Mouse (Mus musculus): ENCODE data around the gene Bola3. TPM values are rescaled to one million over a fixed set of nuclear protein-coding genes. Genes with fewer than 3 reads are reported as not detected.
A peak's percentile ranks its signal among the peaks of the same experiment; 100 is the strongest.

Gene Bola3
- polyA plus RNA-seq, 2 experiments, result 55.1 to 129 TPM

DNA sequence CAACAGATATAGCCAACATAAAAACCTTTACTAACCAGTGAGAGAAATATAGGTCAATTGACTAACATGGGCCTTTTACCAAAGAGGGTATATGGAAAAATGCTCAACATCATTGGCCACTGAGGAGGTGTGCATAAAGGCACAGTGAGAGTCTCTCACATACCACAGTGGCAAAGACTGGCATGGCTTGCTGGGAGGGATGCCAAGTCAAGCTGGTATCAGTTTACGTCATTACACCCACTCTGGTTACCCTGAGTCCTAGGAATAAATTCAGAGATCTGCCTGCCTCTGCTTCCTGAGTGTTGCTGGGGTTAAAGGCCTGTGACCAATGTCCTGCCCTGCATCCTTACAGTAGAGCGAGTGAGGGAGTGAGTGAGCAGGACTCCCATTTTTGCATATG lies 47.8 kb downstream of the Bola3 start:
- Histone ChIP-seq H3K36me3 (ENCODE audit: control insufficient read depth, insufficient read depth, low read length) (peaks cover 77% of the 10 kb centered on the region), H3K4me3 (replicated peaks; ENCODE audit: low read length) (no peak overlapping the region), H3K27ac (replicated peaks; ENCODE audit: low read depth, low read length) (no peak overlapping the region), H3K4me1 (ENCODE audit: control insufficient read depth, insufficient read depth, low read length) (peaks cover 7% of the 10 kb centered on the region; the same call in 1 of the 2 replicates), H3K27me3 (ENCODE audit: control insufficient read depth, insufficient read depth, low read length) (no peaks in the 10 kb centered on the region), H3K9ac (ENCODE audit: low read depth, low read length, severe bottlenecking) (no peak overlapping the region), H3K4me2 (replicated peaks; ENCODE audit: low read depth, low read length, severe bottlenecking) (no peak overlapping the region), H3K9me3 (ENCODE audit: control insufficient read depth, low read length) (no peaks in the 10 kb centered on the region)
- WGBS, result 100% methylated on average over 2 of the region's 2 CpGs
- no peak for ATAC-seq (ENCODE audit: low FRiP score, low read depth)
- no peak for DNase-seq (ENCODE audit: low spot score)
- no peak for TF ChIP-seq POLR2A (IDR thresholded peaks at IDR 0.05; ENCODE audit: borderline replicate concordance, extremely low read depth, insufficient read depth, insufficient read length)

DNA sequence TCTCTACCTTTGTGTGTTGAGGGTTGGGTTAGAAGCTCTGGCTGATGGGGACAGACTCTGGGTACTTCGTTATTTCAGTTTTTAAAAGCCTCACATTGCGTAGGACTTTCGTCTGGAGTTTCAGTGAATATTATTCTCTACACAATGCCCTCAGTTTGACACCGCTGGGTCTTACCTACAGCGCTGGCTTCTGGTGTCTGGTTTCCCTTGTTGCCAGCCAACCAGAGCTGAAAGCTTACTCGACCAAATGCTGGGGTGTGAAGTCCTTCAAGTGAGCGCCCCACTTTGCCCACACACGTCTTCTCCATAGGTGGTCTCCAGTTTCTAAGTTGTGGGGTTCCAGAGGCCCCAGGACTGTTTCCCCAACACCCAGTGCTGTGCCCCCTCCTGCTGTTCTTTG lies 48.8 kb downstream of the Bola3 start:
- WGBS, result 58% methylated on average over 8 of the region's 8 CpGs
- Histone ChIP-seq H3K4me1 (ENCODE audit: control insufficient read depth, insufficient read depth, low read length) (no peaks in the 10 kb centered on the region; the same call in 1 of the 2 replicates), H3K27me3 (ENCODE audit: control insufficient read depth, insufficient read depth, low read length) (no peaks in the 10 kb centered on the region), H3K4me3 (replicated peaks; ENCODE audit: low read length) (no peak overlapping the region), H3K4me2 (replicated peaks; ENCODE audit: low read depth, low read length, severe bottlenecking) (no peak overlapping the region), H3K9ac (ENCODE audit: low read depth, low read length, severe bottlenecking) (no peak overlapping the region), H3K36me3 (ENCODE audit: control insufficient read depth, insufficient read depth, low read length) (peaks cover 81% of the 10 kb centered on the region), H3K27ac (replicated peaks; ENCODE audit: low read depth, low read length) (peak overlapping the region; percentile 21; the same call in 1 of the 2 replicates), H3K9me3 (ENCODE audit: control insufficient read depth, low read length) (no peaks in the 10 kb centered on the region)
- no peak for ATAC-seq (ENCODE audit: low FRiP score, low read depth)
- DNase-seq (ENCODE audit: low spot score), result no peak
- TF ChIP-seq POLR2A (IDR thresholded peaks at IDR 0.05; ENCODE audit: borderline replicate concordance, extremely low read depth, insufficient read depth, insufficient read length), result no peak

DNA sequence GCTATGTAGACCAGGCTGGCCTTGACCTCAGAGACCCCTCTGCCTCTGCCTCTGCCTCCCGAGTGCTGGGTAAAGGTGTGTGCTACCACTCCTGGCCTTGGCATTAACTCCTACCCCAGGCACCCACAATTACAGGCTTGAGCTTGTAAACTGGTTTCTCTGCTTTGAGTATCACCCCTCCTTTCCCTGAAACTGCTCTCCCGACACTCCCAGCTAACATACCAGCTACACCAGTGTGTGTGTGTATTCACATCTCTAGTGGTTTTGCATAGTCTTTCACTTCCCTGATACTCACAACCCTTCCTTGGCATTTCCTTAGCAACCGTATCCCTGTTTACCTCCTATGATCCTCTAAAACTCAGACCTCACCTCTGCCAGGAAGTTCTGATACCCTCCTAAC lies 50.8 kb downstream of the Bola3 start:
- H3K9me3 ChIP-seq (ENCODE audit: control insufficient read depth, low read length), result no peaks in the 10 kb centered on the region
- H3K36me3 ChIP-seq (ENCODE audit: control insufficient read depth, insufficient read depth, low read length), result peaks cover 82% of the 10 kb centered on the region
- no peak for DNase-seq (ENCODE audit: low spot score)
- no peak overlapping the region for H3K4me3 ChIP-seq (replicated peaks; ENCODE audit: low read length)
- no peak for ATAC-seq (ENCODE audit: low FRiP score, low read depth)
- no peak overlapping the region for H3K4me2 ChIP-seq (replicated peaks; ENCODE audit: low read depth, low read length, severe bottlenecking)
- WGBS, result 72% methylated on average over 3 of the region's 3 CpGs
- no peaks in the 10 kb centered on the region for H3K27me3 ChIP-seq (ENCODE audit: control insufficient read depth, insufficient read depth, low read length)
- no peak overlapping the region for H3K27ac ChIP-seq (replicated peaks; ENCODE audit: low read depth, low read length)
- no peaks in the 10 kb centered on the region for H3K4me1 ChIP-seq (ENCODE audit: control insufficient read depth, insufficient read depth, low read length)
- H3K9ac ChIP-seq (ENCODE audit: low read depth, low read length, severe bottlenecking), result no peak overlapping the region
- no peak for TF ChIP-seq POLR2A (IDR thresholded peaks at IDR 0.05; ENCODE audit: borderline replicate concordance, extremely low read depth, insufficient read depth, insufficient read length)

DNA sequence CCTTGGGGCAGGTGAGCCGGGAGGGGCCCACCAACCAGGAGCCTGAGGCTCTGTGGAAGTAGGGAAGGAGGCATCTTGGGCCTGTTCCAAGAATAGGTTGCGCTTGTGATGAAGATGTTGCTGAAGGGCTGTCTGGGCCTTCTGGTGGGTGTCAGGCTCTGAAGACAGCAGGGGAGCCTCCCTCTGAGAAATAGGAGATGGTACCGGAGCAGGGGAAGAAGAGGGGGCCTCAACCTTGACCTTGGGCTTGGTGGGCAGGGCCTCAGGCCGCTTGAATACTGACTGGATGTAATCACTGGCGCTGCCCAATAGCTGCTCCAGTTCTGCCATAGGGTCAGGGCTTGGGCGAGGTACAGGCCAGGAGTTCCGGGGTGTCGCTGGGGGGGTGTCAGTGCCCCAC lies 54.5 kb downstream of the Bola3 start:
- ATAC-seq (ENCODE audit: low FRiP score, low read depth), result no peak
- Histone ChIP-seq H3K36me3 (ENCODE audit: control insufficient read depth, insufficient read depth, low read length) (peaks cover 59% of the 10 kb centered on the region), H3K4me3 (replicated peaks; ENCODE audit: low read length) (no peak overlapping the region), H3K27ac (replicated peaks; ENCODE audit: low read depth, low read length) (no peak overlapping the region), H3K4me2 (replicated peaks; ENCODE audit: low read depth, low read length, severe bottlenecking) (no peak overlapping the region), H3K9me3 (ENCODE audit: control insufficient read depth, low read length) (no peaks in the 10 kb centered on the region), H3K27me3 (ENCODE audit: control insufficient read depth, insufficient read depth, low read length) (no peaks in the 10 kb centered on the region), H3K9ac (ENCODE audit: low read depth, low read length, severe bottlenecking) (no peak overlapping the region), H3K4me1 (ENCODE audit: control insufficient read depth, insufficient read depth, low read length) (no peaks in the 10 kb centered on the region)
- WGBS, result 94% methylated on average over 8 of the region's 8 CpGs
- no peak for DNase-seq (ENCODE audit: low spot score)
- TF ChIP-seq POLR2A (IDR thresholded peaks at IDR 0.05; ENCODE audit: borderline replicate concordance, extremely low read depth, insufficient read depth, insufficient read length), result no peak

DNA sequence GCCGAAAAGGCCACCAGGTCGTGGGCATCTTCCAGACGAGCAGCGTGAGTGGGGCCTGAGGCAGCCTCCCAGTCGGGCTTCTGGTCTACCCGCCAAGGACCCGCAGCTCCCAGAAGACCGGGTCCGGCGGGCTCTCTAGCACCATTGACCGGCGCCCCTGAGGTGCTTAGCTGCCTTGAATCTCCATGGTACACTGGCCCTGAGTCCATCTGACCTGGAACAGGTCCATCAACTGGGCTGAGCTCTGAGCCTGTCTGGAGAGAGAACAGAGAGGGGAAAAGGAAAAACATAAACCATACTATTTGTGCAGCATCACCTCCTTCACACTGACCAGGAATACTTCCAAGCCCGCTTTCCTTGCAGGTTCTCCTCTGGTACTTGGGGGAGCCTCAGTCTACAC lies 55.6 kb downstream of the Bola3 start:
- peaks cover 50% of the 10 kb centered on the region for H3K36me3 ChIP-seq (ENCODE audit: control insufficient read depth, insufficient read depth, low read length)
- no peak for ATAC-seq (ENCODE audit: low FRiP score, low read depth)

More for the DNA sequence above, 55.6 kb downstream of the Bola3 start:
- 95% methylated on average over 13 of the region's 13 CpGs for WGBS
- Histone ChIP-seq H3K4me1 (ENCODE audit: control insufficient read depth, insufficient read depth, low read length) (no peaks in the 10 kb centered on the region), H3K9me3 (ENCODE audit: control insufficient read depth, low read length) (no peaks in the 10 kb centered on the region), H3K27me3 (ENCODE audit: control insufficient read depth, insufficient read depth, low read length) (no peaks in the 10 kb centered on the region), H3K4me2 (replicated peaks; ENCODE audit: low read depth, low read length, severe bottlenecking) (no peak overlapping the region), H3K27ac (replicated peaks; ENCODE audit: low read depth, low read length) (no peak overlapping the region), H3K4me3 (replicated peaks; ENCODE audit: low read length) (no peak overlapping the region), H3K9ac (ENCODE audit: low read depth, low read length, severe bottlenecking) (no peak overlapping the region)
- DNase-seq (ENCODE audit: low spot score), result no peak
- TF ChIP-seq POLR2A (IDR thresholded peaks at IDR 0.05; ENCODE audit: borderline replicate concordance, extremely low read depth, insufficient read depth, insufficient read length), result no peak

Data from limb, embryonic 14.5 days (tissue).